Mouse (Mus musculus) ES-CJ7 (cell line): ENCODE measurements at regions not wholly inside any gene's neighbourhood (a gene's known extent, or its start where the extent isn't known, plus 50 kb on each side); places are given as distances from the start of the nearest gene placed in this dataset.
A peak's percentile ranks its signal among the peaks of the same experiment; 100 is the strongest.

Experiments used
- DNase-seq: peaks from one replicate; pipeline ENCODE4 v3.0.0; 2011; ENCODE audit warnings: low read depth, low spot score

DNA sequence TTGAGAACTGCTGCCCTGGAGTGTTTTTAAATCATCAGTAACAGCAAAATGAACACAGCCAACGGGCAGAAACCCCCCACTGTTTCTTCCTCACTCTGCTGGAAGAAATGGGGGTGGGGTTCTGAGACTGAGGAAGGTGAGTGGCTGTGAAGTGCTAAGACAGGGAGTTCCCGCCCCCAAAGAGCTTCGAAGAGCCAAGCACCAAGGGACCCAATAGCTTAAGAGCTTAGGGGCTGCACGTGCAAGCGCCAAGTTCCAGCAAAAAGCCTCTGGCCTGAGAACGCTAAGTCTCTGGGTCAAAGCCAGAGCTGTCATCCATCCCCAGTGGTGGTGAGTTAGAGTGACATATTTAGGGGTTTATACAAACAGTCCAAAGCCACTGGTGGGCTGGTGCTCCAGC lies 55.1 kb upstream of the Pcbd1 start:
- DNase-seq, result no peak

DNA sequence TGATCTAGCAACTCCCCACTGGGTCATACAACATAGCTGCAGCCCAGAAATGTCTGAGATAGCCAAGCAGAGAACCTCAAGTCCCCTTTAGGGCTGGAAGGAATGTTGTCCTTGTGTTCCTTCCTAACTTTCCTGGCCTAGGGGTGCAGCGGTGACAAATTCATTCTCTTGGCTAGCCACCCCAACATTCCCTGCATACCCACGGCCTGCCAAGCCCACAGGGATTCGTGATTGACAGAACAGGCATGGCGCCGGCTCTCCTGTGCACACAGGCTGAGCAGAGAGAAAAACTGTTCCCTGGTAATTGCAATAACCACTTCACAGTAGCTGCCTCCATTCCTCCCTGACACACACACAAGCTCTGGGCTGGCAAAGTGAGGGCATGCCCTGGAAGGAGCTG lies 60.5 kb upstream of the Pcbd1 start:
- DNase-seq, result no peak

DNA sequence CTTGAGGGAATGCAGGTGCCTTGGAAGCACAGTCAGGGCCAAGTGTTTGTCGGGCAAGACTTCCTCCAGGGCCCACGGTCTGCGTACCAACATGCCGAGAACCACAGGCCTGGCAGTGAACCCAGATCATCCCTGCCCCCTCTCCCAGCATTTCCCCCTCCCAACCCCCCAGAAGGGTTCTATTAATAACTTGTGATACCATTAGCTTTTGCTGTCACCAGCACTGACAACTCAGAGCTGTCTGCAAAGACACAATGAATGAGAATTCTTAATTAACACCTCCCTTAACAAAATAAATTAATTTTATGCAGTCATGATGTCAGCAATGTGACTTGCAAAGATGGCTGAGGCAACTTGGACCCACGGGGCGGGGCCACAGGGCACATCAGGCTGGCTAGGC lies 61.9 kb upstream of the Pcbd1 start:
- DNase-seq, result no peak

DNA sequence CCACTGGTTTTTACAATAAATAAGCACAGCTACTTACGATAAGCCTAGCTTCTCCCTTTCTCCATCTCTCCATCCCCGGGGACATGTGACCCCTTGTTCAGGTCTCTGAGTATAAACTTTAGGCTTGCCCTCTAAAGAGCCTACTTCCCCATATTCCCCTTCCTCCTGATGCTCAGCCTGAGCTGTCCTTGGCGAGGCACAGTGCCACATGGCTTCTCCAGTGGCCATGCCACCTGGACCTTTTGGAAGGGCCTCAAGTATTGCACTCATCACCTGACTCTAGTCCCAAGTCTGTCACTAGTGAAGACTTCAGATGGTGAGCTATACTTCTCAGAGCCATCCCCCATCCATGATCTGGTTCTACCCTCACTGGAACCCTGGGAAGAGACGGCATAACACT lies 64.1 kb upstream of the Pcbd1 start:
- no peak for DNase-seq

DNA sequence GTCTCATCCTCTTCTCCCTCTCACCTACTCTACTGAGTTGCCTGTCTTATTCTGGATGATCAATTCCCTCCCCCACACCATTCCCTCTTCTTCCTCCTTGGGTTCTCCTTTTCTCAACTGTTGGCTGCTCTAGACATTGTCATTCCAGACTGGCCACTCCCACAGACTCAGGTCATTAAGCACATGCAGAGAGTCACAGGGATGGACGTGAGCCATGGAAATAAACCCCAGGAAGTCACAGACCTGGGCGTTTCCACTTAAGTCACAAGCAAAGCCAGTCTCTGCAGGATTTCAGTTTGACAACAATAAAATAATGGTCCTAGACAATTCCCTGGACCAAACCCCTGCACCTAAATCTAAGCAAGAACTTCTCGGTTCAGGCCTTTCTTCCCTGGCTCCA lies 65.0 kb upstream of the Pcbd1 start:
- peak; percentile 65 for DNase-seq

DNA sequence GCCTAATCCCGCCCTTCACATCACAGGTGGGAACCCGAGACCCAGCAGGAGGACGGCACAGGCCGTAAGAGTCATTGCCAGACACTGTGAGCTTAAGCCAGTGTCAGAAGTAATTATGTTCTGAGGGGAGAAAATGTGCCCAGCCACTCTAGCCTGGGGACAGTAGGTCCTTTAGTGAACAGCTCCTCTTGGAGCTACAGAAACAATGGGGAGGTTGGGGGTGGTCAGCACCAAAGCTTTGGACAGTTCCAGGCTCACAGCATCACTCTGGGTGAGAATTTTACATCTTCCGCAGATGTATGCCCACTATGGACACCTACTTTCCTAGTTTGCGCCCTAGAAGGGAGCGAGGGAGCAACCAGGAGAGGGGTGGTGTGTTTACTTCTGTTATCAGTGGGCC lies 65.7 kb upstream of the Pcbd1 start:
- no peak for DNase-seq

DNA sequence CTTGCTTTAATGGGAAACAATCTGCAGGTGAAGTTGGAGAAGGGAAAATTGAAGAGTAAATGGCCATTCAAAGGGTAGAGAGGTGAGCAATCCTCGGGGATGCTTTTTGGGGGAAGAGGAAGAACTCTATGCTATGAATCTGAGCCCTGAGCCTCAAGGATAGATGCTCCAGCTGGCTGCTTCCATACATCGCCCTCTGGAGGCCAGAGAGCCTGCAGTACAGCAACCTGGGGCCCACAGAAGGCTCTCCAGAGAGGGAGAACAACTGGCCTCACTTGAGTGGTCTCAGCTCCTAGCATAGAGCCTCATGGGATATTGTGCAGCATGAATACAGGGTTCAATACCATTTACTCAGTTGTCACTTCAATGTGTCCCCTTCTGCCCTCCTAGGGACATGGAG lies 69.6 kb upstream of the Pcbd1 start:
- DNase-seq, result peak; percentile 21

DNA sequence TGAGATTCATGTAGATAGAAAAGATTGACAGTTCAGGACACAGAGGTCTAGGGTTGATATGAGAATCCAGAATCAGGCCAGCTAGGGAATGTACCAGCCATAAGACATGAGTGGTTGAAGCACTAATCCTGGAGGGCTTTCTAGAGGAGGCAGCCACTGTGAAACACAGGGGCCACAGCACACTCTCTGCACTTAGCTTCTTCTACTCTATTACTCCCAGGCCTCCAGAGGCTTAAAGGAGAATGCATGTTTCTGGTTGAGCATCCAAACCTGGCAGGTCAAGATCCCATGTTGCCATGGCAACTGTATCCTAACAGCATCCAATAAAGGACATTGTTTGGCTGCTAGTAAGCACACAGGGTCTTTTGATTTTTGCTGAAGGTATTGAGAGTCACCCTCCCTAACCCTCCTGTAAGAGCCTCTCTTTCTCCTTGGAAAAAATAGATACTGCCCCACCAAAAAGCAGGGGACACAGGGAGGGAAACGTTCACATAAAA lies 76.9 kb upstream of the Pcbd1 start:
- no peak for DNase-seq

DNA sequence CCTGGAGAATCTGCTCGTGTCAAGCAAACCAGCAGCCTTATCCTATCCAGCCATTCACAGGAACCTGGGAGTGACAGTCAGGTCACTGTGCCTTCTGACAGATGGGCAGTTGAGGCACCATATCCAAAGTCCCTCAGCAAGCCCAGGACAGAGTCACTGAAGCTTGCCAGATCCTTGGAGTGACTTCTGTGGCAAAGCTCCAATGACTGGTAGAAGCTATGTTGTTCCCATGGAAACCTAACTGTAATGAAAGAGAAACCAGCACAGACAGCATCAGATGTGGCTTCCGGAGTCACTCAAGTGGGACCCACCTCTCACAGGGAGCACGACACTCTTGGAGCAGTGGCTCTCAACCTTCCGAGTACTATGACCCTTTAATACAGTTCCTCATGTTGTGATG lies 78.4 kb upstream of the Pcbd1 start:
- DNase-seq, result no peak

DNA sequence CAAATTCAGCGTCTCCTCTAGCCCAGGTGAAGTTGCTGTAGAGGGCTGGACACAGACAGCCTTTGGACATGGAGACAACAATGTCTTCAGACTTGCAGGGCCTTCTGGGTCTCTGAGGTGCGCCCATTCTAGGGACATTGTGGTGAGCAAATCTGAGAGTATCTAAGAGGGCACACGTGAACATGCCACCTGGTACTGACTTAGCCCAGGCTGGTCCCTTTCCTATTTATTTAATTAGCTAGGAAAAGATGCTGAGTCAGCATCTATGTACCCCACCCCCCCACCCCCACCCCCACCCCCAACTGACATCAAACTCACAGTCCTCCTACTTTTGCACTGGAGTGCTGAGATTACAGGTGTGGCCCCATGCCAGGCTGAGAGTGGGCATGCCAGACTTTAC lies 81.7 kb upstream of the Pcbd1 start:
- DNase-seq, result no peak

DNA sequence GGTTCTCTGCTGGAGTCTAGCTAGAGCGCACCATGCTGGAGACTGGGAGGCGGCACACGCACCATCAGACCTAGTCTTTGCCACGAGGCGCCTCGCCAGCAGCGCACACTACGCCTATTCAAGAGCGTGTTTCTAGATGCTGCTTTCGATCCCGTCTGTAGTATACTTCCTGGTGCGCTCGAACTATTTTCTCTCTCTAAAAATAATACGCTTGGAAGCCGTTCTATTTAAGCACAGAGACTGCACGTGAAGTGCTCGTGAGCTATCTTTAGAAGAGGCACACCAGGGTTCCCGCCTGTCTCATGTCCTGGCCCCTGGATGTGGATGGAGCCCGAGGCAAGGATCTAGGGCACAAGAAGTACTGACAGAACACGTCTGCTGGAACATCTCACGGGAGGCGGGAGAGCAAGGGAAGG lies 87.4 kb upstream of the Pcbd1 start:
- no peak for DNase-seq

DNA sequence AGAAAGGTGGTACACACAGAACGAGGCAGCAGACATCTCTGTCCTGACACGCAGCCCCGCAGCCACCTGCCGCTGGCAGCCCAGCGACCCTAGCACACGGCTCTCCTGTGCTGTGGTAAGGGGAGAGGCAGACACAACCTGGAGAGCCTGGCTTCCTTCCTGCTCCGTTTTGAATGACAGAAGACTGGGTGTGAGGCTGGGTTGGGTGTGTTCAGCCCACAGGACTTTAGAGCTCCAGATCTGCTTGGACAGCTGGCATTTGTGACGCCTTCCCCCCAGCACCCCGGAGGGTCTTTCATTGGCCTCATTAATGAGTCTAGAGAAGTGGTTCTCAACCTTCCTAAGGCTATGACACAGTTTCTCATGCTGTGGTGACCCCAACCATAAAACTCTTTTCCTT lies 91.7 kb upstream of the Pcbd1 start:
- peak; percentile 71 for DNase-seq

DNA sequence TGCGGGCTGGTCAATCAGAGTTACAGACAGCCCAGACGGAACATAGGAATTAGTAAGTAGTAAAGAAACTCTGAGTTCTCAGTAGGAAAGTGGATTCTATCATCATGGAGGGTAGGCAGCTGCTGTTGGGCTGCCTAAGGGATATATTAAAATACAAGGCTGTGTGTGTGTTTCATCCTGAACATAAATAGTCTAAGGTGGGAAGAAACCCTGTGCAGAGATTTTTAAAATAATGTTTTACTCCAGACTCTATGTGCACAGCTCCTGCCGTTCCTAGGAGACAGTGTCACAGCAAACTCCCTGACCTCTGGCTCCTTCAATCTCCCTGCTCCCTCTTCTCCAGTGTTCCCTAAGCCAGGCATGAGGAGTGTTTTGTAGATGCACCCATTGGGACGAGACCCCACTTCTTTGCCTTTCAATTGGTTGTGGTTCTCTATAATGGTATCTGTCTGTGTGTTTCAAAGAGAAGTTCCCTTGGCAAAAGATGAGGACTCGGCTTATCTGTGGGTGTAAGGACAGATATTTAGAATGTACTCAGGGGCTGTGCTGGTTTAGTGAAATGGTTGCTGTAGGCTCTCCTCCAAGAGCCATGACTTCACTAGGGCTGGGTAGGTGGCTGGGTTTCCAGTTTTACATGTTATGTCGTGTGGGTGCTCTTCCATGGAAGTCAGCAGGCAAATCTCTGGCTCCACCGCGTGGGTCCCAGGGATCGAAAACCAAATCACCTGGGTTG lies 93.1 kb upstream of the Pcbd1 start:
- no peak for DNase-seq

DNA sequence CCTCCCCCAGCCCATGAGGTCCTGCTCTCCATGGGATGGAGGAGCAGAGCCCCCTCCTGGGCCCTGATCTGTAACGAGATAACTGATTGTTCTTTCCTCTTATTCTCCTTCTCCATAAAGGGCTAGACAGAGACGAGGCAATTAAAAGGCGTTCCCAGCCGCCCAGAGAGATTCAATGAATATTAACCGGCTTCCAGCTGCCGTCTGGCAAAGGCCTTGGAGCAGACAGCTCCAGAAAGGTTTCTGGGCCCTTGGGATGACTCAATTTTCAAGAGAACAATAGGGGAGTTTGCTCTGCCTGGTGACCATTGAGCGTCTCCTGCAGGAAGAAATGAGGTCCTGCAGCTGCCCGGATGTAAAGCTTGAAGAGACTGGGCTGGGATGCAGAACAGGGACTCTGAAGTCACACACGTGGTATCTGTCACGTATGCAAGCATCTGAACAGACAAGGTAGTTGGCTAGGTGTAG lies 104.0 kb upstream of the Pcbd1 start:
- DNase-seq, result peak; percentile 66

DNA sequence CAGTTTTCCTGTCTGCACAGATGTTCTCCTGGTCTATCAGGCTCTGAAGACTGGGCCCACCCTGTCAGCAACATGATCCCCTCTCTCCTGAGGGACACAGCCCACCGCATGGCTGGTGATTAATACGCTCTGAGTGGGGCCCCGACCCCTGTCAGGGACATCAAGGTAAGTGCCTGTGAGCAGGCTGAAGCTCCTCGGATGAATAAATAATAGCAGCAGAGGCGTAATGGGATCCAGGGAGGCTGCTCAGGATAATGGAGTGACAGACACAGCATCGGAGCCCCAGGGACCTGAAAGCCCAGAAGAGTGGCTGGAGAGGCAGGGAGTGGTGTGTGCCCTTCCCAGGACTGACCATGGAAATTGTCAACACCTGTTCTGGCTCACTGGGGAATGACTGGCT lies 107.4 kb upstream of the Pcbd1 start:
- no peak for DNase-seq

DNA sequence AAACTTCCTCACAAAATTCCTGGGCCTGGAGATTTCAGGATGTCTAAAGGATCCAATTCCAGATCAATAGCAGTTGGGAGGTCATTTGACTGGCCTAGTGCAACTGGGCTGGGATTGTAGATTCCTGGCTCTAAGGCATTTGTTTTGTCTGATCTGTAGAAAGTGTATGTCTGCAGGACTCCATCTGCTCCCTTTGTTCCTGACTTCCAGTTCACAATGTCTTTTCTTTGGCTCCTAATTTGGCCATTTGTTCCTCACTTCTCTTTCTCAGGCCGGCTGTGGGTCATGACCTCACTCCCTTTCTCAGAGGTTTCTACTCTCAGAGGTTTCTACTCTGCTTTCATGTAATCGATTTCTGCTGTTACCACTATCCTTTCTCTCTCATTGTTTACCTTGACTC lies 115.5 kb upstream of the Pcbd1 start:
- DNase-seq, result peak; percentile 34

DNA sequence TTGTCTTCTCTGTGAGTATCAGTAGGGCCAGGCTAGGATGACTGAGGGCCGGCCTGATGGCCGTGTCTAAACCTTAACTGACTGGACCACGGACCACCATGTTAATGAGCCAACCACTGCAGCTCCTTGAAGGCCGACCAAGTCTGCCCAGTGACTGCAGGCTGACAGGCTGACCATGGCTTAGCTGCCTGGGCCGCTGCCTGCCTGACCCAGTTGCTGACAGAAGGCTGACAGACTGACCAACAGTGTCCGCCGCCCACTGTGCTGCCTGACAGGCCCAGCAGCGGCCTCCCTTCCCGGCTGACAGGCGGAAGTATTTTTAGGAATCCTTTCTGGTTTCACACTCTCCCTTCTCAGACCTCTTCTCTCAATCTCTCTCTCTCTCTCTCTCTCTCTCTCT lies 124.3 kb upstream of the Pcbd1 start:
- no peak for DNase-seq

DNA sequence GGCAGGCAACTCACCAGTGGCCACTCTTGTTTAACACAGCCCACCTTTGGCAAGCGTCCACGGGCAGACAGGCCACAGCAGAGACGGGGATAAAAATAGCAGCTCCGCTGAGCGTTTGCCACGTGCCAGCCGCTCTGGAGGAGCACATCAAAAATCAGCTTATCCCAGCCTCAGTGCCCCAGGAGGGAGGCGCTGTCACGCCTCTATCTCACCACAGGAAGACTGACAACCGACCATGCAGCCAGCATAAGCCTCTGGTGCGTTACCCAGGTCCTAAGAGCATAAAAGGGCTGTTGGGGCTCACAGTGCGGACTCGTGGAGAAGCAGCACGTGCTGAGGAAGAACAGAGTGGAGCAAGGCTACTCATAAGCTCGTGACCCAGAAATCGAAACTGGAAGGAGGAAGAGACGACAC lies 126.4 kb upstream of the Unc5b start:
- no peak for DNase-seq

DNA sequence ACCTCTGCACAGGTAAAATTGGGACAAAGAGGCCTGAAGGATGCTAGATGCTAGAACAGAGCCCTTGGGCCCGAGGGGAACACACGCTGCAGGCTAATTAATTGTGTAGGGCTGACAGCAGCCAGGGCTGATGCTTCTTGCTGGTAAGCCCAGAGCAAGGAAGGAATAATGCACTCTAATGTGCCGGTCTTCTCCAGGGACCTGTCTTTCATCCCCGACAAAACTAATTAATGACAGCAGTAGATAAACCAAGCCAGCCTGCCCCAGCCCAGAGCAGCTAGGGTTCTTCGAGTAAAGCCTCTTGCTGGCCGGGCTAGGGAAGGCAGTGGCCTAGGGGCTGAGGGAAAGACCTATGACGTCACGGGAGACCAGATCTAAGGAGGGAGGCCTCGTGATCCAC lies 124.1 kb upstream of the Unc5b start:
- DNase-seq, result no peak

DNA sequence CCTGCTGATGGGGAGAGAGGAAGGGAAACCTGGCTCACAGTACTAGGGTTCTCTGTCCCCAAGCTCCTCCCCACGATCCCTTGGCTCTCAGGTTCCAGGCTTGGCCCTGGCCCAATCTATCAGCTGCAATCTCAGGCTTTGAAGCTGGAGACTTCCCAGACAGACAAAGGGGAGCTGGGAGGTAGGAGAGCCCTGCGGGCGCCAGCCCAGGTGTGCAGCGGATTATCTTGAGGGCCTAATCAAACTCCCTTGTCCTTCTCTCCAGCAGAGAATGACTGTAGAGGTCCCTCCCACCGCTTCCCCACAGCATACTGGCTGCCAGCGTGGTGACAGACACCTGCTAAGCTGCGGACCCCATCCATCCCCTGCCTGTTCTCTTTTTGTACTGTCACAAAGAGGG lies 121.1 kb upstream of the Unc5b start:
- no peak for DNase-seq

DNA sequence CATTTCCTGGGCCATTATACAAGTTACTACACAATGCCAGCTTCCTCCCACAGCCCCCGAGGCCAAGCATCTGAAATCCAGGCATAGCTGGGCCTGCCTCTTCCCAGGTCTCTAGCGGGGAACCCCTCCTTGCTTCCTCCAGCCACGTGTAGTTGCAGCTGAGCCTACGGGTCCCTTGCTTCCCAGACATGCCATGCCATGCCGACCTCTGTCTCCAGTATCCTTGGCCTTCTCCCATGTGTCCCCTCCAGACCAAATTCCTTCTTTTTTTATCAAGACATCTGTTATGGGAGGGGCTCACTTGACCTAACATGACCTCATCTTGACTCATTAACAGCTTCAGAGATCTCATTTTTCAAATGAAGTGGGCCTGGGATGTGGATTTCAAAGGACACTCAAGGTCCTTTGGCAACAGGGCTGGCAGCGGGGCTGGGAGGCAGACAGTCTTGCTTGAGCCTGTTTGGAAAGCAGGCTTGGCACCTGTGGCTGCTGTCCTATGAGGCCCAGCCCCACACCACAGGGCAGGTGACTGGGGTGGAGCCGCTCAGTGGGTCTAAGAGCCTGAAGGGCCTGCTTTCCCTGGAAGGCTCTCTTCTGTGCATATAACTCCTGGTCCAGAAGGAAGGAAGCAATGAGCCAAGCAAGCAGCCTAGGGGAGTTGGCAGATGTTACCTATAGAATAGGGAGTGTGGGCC lies 117.7 kb upstream of the Unc5b start:
- DNase-seq, result peak; percentile 50

DNA sequence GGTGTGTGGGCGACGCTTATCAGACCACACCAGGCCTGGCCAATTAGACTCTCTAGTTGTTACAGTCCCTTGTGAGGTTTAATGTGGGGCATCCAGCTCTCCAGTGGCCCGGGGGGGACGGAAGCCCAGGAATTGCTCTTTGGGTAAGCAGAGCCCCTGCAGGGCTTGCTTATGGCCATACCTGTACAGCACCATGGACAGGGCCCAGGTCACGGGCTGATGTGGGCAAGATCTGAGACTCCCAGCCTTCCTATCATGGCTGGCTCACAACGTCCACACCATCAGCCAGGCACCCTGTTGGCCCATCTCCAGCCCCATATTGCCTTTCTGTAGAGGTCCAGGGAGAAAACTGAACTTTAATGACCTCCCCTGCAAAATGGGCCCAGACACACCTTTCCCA lies 111.7 kb upstream of the Unc5b start:
- DNase-seq, result no peak

DNA sequence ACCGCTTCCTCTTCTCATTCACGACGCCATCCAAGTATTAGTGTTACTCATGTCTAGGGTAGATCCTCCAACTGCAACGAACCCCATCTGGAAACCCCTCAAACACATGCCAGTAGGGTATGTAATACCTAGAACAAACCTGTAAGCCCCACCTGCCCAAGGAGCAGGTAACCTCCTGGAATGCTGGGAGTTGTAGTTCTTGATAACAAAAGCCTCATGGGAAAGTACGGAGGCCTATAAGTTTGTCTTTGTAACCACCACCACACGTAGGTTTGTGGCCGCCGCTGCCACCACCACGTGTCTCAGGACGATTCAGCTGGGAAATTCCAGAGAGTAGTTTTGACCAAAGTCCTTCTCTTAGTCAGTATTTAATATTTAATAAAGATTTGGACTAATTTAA lies 107.4 kb upstream of the Unc5b start:
- no peak for DNase-seq
